Mouse (Mus musculus) gastrocnemius, postnatal 10 days (tissue): ENCODE data around the gene 1810030O07Rik. TPM values are rescaled to one million over a fixed set of nuclear protein-coding genes. Genes with fewer than 3 reads are reported as not detected.
"Not testable (repeated sequence)": the region's sequence is repeated elsewhere in the genome, so short reads cannot be mapped to it uniquely, and the experiment has no call there.

Source experiments
- DNase-seq: peaks from one replicate; pipeline ENCODE4 v3.0.0; 2021; ENCODE audit warnings: mixed read lengths
- long read RNA-seq, 2 experiments: library from polyadenylated mRNA; stranded (forward); transcript quantifications; one replicate each; pipeline ENCODE4 v2.0.0; 2021
- total RNA-seq, 2 experiments: library from RNA; stranded (reverse); gene quantifications; 2 replicates each; pipeline ENCODE4 v1.2.3; 2021

Gene 1810030O07Rik
- total RNA-seq, result 1 to 10 TPM; 8.3 to 9.9 TPM
- long read RNA-seq, experiment 1, transcript 1810030O07Rik-201 (7 exons, 2,699 nt), result major isoform, 16 of 23 reads
- long read RNA-seq, experiment 1, partial matches to known transcripts, result 1 of 23 reads
- long read RNA-seq, experiment 1, other reads (novel, unspliced or antisense), result 6 of 23 reads
- long read RNA-seq, experiment 2, transcript 1810030O07Rik-201 (7 exons, 2,699 nt), result major isoform, 20 of 23 reads
- long read RNA-seq, experiment 2, partial matches to known transcripts, result 0 of 23 reads
- long read RNA-seq, experiment 2, other reads (novel, unspliced or antisense), result 3 of 23 reads

- peak; percentile 78 for DNase-seq
Measured at GRCm38 (mm10) chrX:12673054-12673775, at the start of gene 1810030O07Rik. TSS of gene 1810030O07Rik (minus strand) at chrX:12673668.

DNA sequence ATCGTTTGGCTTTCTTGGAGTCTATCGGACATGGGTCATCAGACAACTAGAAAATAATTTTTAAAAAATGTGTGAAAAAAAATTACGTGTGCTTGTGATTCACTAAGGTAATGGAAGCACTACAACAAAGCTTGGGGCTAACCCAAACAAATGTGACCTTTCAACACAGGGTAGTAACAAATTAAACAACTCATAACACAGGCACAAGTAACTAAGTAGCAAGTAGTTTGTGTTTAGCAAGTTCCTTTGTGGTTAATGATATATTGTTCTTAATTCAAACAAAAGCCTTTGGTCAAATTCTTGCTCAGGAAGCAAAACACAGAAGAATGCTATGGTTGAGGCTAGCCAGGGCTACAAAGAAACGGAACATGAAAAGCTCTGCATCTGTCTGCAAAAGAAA lies 42.6 kb upstream of the 1810030O07Rik start:
- no peak for DNase-seq

DNA sequence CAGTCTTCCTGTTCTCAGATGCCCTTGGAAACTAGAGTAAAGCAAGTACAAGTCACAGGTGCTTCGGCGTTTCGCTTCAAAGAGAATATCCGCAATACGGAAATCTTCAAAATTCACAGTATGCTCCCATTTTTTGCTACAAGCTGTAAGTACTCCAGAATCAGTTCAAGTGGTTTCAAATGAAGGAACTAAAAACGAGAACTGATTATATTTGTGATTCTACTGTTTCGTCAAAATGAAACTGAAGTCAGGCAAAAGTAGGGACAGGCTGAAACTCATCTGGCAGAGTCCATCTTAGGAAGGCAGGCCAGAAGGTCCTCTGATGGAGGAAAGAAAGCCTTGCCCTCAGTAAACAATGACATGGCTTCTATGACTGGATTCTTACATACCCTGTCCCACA lies 40.3 kb upstream of the 1810030O07Rik start:
- no peak for DNase-seq

GRCm38 (mm10) chrX:12686910-12687309 lies 13.4 kb upstream of the 1810030O07Rik start:
- no peak for DNase-seq

GRCm38 (mm10) chrX:12686071-12686470 lies 12.6 kb upstream of the 1810030O07Rik start:
- DNase-seq, result no peak

GRCm38 (mm10) chrX:12677396-12677795 lies 3.9 kb upstream of the 1810030O07Rik start:
- peak; percentile 65 for DNase-seq

DNA sequence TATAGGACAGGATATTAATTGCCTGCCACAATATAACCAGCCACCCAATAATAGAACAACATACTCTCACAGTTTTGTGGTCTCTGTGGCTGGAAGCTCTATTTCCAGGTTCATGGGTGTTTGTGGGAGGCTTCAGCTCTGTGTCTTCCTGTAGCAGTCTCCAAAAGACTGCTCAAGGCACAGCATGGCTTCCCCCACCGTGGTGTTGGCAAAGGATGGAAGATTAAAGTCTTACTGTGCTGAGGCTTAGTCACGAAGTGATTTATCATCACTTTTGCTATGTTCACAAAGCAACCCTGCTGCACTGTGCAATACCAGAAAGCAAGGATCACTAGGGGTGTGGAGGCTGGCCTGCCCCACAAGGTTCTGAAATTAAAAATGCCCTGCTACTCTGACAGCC lies 19.6 kb downstream of the 1810030O07Rik start:
- DNase-seq, result no peak

DNA sequence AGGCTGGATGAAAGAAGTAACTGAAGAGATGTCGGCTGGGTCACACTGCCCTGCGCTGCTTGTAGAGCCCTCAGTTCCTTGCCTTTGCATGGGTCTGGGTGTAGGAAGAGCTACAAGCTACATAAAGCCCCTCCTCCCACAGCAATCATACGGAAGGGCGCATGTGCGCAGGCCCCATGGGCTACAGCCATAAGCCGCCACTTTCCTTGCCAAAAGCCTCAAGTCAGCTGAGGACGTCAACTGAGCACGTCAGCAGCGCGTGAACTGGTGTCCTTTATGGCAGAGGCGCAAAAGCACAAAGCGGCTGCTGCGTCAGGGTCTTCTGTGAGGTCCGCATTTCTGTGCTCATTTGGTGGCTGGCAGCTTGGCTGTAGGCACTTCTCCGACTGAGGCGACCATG lies 21.6 kb downstream of the 1810030O07Rik start:
- DNase-seq, result no peak

GRCm38 (mm10) chrX:12645531-12646304 lies 27.8 kb downstream of the 1810030O07Rik start:
- no peak for DNase-seq

GRCm38 (mm10) chrX:12644976-12645375 lies 28.5 kb downstream of the 1810030O07Rik start:
- DNase-seq, result no peak

DNA sequence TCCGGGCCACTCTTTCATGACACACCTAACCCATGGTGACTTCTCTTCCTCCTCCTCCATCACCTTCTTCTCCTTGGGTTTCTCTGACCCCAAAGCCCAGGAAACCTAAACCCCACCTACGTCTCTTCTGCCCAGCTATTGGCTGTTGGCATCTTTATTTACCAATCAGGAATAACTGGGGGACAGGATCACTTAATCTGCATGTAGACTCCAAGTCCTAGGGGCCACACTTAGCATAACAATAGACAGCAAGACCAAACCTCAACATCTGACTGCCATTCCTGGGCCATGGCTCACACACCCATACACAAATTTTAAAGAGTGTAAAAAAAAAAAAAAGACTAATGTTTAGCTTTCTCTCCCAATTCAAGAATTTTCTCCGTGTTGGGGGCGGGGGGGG lies 48.3 kb downstream of the 1810030O07Rik start:
- DNase-seq, result no peak

DNA sequence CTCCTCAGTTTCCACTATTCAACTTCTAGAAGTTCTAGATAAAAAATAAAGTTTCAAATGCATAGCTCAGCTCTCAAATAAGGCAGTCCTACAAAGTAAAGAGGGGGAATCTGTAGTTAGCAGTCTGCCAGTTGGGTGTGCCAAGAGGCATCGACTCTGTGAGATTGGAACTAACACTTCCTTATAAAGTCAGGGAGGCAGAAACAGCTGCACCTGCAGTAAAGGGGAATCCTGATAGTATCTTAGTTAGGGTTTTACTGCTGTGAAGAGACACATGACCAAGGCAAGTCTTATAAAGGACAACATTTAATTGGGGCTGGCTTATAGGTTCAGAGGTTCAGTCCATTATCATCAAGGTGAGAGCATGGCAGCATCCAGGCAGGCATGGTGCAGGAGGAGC lies 61.1 kb downstream of the 1810030O07Rik start:
- not testable (repeated sequence) for DNase-seq

DNA sequence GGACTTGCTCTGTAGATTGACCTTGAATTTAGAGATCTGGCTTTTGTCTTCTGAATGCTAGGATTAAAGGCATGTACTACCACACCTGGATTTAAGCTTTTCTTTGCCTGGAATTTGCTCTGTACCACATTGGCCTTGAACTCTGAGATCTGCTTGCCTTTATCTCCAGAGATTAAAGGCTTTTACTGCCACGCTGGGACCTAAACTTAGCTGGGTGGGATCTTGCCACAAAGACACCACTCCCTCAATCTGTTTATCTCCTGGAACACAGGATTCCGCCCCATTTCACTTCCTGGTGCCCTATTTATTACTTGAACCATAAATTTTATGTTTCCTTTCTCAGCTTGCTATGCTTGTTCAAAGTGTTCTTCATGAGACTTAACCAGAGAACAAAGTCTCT lies 62.3 kb downstream of the 1810030O07Rik start:
- DNase-seq, result no peak

- DNase-seq, result not testable (repeated sequence)
Measured at GRCm38 (mm10) chrX:12610541-12610940, 62.9 kb downstream of the 1810030O07Rik start.

Other genes starting within 250 kb of the 1810030O07Rik start
- 10 to 100 TPM; 14.9 to 19.9 TPM for gene Atp6ap2, start 85.9 kb downstream of the 1810030O07Rik start, total RNA-seq
- 10 to 100 TPM; 21.8 to 25.6 TPM for gene Med14, start 88.4 kb upstream of the 1810030O07Rik start, total RNA-seq